Mouse (Mus musculus): ENCODE measurements around the gene Ube2q1. TPM values are rescaled to one million over a fixed set of nuclear protein-coding genes. Genes with fewer than 3 reads are reported as not detected.

The Ube2q1 gene
- total and polyA plus RNA-seq, 2 experiments = 10.0 to 16.6 TPM

DNA sequence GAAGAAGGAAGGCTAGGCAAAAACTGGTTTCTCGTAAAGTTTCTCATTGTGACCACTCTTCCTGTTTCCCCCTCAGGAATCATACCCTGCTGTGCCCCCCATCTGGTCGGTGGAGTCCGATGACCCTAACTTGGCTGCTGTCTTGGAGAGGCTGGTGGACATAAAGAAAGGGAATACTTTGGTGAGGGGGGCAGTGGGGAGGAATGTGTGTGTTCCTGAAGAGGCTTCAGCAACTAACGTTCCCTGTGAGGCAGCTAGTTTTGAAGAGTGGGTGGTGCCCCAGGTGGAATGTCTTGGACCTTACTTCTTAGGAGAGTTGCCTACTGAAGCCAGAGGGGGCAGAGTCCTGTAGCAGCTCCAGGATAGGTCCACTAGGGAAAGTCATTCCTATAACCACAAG, 2.6 kb downstream of the Ube2q1 start:
- peaks cover 6% of the 10 kb centered on the region; the same call in 1 of the 2 replicates for H3K79me2 ChIP-seq (ENCODE audit: control insufficient read depth, insufficient read depth, low read length)
- no peak overlapping the region for H3K4me3 ChIP-seq (ENCODE audit: insufficient read depth, low read depth, low read length)
- no peak overlapping the region for H3K9ac ChIP-seq (ENCODE audit: low read depth, low read length)
- H3K27me3 ChIP-seq (ENCODE audit: control insufficient read depth, insufficient read depth, low read length) = no peaks in the 10 kb centered on the region
- no peak overlapping the region for H3K27ac ChIP-seq (replicated peaks; ENCODE audit: insufficient read depth, low read depth, low read length)
- H3K36me3 ChIP-seq (ENCODE audit: control insufficient read depth, insufficient read depth, low read length) = peaks cover 33% of the 10 kb centered on the region
- peaks cover 7% of the 10 kb centered on the region for H3K4me1 ChIP-seq (ENCODE audit: control insufficient read depth, insufficient read depth, low read length)
- 88% methylated on average over 4 of the region's 4 CpGs for WGBS
- TF ChIP-seq POLR2A (IDR thresholded peaks at IDR 0.05; ENCODE audit: extremely low read depth, insufficient read depth, low read length) (no peak), CTCF (IDR thresholded peaks at IDR 0.05; ENCODE audit: low read depth, low read length) (no peak)
- no peak for DNase-seq (ENCODE audit: extremely low read depth, low read depth, low spot score)

DNA sequence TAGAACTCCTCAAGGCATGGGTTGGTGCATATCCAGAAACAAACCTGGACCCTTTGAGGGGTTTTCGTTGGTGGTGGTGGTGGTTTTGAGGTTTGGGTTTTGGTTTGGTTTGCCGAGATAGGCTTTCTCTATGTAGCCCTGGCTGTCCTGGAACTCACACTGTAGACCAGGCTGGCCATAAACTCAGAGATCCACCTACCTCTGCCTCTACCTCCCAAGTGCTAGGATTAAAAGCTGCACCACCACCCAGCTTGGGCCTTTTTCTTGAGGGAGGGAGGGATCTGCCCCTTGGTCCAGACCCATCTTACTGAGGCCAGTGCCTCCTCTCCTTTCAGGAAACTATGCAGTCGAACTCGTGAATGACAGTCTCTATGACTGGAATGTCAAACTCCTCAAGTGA, 6.7 kb downstream of the Ube2q1 start:
- 85% methylated on average over 4 of the region's 4 CpGs for WGBS
- no peaks in the 10 kb centered on the region for H3K27me3 ChIP-seq (ENCODE audit: control insufficient read depth, insufficient read depth, low read length)
- no peak overlapping the region for H3K4me3 ChIP-seq (ENCODE audit: insufficient read depth, low read depth, low read length)
- H3K36me3 ChIP-seq (ENCODE audit: control insufficient read depth, insufficient read depth, low read length) = peaks cover 39% of the 10 kb centered on the region
- H3K79me2 ChIP-seq (ENCODE audit: control insufficient read depth, insufficient read depth, low read length) = no peaks in the 10 kb centered on the region
- no peak overlapping the region for H3K27ac ChIP-seq (replicated peaks; ENCODE audit: insufficient read depth, low read depth, low read length)
- DNase-seq (ENCODE audit: extremely low read depth, low read depth, low spot score) = no peak
- TF ChIP-seq CTCF (IDR thresholded peaks at IDR 0.05; ENCODE audit: low read depth, low read length) (no peak), POLR2A (IDR thresholded peaks at IDR 0.05; ENCODE audit: extremely low read depth, insufficient read depth, low read length) (no peak)
- peaks cover under 1% of the 10 kb centered on the region; the same call in 1 of the 2 replicates for H3K4me1 ChIP-seq (ENCODE audit: control insufficient read depth, insufficient read depth, low read length)
- H3K9ac ChIP-seq (ENCODE audit: low read depth, low read length) = no peak overlapping the region

DNA sequence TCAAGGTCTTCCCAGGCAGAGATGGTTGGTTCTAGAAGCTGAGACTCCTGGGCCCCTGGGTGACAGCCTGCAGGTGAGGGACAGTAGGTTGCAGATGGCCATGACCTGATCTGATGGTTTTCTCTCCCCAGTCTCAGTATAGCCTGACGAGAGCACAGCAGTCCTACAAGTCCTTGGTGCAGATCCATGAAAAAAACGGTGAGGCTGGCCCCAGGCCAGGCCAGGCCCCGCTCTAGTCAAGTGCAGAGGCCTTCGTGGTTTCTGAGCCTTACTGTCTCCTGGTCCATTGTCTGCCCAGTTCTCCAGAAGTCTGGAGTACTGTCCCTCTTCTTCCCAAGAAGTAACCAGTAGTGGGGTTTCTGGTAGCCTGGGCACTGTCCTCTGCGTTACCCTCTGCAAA, 8.2 kb downstream of the Ube2q1 start:
- Histone ChIP-seq H3K9ac (ENCODE audit: low read depth, low read length) (no peak overlapping the region), H3K4me3 (ENCODE audit: insufficient read depth, low read depth, low read length) (no peak overlapping the region), H3K4me1 (ENCODE audit: control insufficient read depth, insufficient read depth, low read length) (0 out of 2 replicates have a peak, but pooled peaks cover 3% of the 10 kb centered on the region), H3K27ac (replicated peaks; ENCODE audit: insufficient read depth, low read depth, low read length) (no peak overlapping the region), H3K36me3 (ENCODE audit: control insufficient read depth, insufficient read depth, low read length) (peaks cover 35% of the 10 kb centered on the region), H3K27me3 (ENCODE audit: control insufficient read depth, insufficient read depth, low read length) (no peaks in the 10 kb centered on the region), H3K79me2 (ENCODE audit: control insufficient read depth, insufficient read depth, low read length) (no peaks in the 10 kb centered on the region)
- DNase-seq (ENCODE audit: extremely low read depth, low read depth, low spot score) = no peak
- TF ChIP-seq CTCF (IDR thresholded peaks at IDR 0.05; ENCODE audit: low read depth, low read length) (no peak), POLR2A (IDR thresholded peaks at IDR 0.05; ENCODE audit: extremely low read depth, insufficient read depth, low read length) (no peak)
- WGBS = 69% methylated on average over 5 of the region's 5 CpGs

DNA sequence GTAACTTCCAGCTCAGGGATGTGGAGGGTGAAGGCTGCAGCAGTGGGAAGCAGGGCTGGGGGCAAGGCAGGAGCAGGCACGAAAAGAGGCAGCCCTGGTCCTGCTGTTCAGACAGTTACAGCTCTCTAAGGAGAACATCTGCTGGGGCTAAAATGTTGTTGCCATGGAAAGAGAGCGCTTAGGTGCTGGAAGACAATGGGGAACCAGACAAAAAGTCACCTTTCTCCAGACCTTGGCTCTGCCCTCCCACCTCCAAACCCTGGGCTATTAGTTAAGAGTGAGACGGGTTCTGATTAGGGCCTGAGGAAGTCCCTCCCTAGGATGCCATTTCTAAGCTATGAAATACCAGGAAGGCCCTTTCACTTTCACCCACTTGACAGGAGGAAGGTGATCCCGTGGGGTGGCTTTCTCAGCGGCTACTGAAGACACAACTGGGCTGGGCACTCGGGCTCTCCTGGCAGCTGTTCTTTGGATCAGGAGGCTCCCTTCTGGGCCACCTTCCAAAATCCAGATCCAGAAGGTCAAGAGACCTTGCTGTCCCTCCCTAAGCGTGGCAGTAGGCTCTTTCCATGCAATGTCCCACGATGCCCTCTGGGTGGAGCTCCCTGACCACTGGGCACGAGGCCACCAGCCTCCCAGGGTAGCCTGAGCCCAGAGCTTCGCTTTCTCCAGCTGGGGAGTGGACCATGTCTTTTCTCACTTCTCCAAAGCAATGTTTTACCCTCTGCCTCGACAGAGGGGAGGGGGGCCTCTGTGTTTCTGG, 11.8 kb downstream of the Ube2q1 start:
- H3K36me3 ChIP-seq (ENCODE audit: control insufficient read depth, insufficient read depth, low read length) = peaks cover 9% of the 10 kb centered on the region; the same call in 1 of the 2 replicates
- no peak overlapping the region for H3K4me3 ChIP-seq (ENCODE audit: insufficient read depth, low read depth, low read length)
- WGBS = 15% methylated on average over 11 of the region's 11 CpGs
- H3K27ac ChIP-seq (replicated peaks; ENCODE audit: insufficient read depth, low read depth, low read length) = no peak overlapping the region
- H3K27me3 ChIP-seq (ENCODE audit: control insufficient read depth, insufficient read depth, low read length) = no peaks in the 10 kb centered on the region; the same call in 1 of the 2 replicates
- H3K4me1 ChIP-seq (ENCODE audit: control insufficient read depth, insufficient read depth, low read length) = 0 out of 2 replicates have a peak, but pooled peaks cover 3% of the 10 kb centered on the region
- no peaks in the 10 kb centered on the region for H3K79me2 ChIP-seq (ENCODE audit: control insufficient read depth, insufficient read depth, low read length)
- H3K9ac ChIP-seq (ENCODE audit: low read depth, low read length) = no peak overlapping the region
- DNase-seq (ENCODE audit: extremely low read depth, low read depth, low spot score) = peak; percentile 81
- TF ChIP-seq POLR2A (IDR thresholded peaks at IDR 0.05; ENCODE audit: extremely low read depth, insufficient read depth, low read length) (no peak), CTCF (IDR thresholded peaks at IDR 0.05; ENCODE audit: low read depth, low read length) (peak; percentile 99)

DNA sequence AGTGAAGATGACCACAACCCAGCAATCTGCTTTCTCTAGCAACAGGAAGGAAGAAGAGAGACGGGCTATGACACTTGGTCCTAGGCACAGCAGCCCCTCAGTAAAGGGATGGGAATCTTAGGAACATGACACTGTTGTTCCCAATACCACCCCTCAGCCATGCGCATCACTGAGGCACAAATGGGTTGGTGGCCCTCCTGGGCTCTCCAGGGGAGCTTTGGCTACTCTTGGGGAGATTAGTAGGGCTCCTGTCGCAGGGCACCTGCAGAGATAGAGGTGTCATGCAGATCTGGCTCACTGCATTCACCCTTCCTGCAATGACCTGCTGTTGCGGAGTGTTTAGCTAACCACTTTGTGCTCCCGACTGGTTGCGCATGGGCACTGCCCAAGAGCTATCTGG, 12.9 kb downstream of the Ube2q1 start:
- Histone ChIP-seq H3K4me3 (ENCODE audit: insufficient read depth, low read depth, low read length) (no peak overlapping the region), H3K79me2 (ENCODE audit: control insufficient read depth, insufficient read depth, low read length) (no peaks in the 10 kb centered on the region), H3K9ac (ENCODE audit: low read depth, low read length) (no peak overlapping the region), H3K27me3 (ENCODE audit: control insufficient read depth, insufficient read depth, low read length) (no peaks in the 10 kb centered on the region; the same call in 1 of the 2 replicates), H3K4me1 (ENCODE audit: control insufficient read depth, insufficient read depth, low read length) (0 out of 2 replicates have a peak, but pooled peaks cover 3% of the 10 kb centered on the region), H3K36me3 (ENCODE audit: control insufficient read depth, insufficient read depth, low read length) (peaks cover 6% of the 10 kb centered on the region; the same call in 1 of the 2 replicates), H3K27ac (replicated peaks; ENCODE audit: insufficient read depth, low read depth, low read length) (no peak overlapping the region)
- TF ChIP-seq CTCF (IDR thresholded peaks at IDR 0.05; ENCODE audit: low read depth, low read length) (no peak), POLR2A (IDR thresholded peaks at IDR 0.05; ENCODE audit: extremely low read depth, insufficient read depth, low read length) (no peak)
- no peak for DNase-seq (ENCODE audit: extremely low read depth, low read depth, low spot score)
- 93% methylated on average over 6 of the region's 6 CpGs for WGBS

Measured in liver, adult 2 months (tissue).